Mouse (Mus musculus) intestine, embryonic 14.5 days (tissue): Measurements from ENCODE around the gene Cep350. TPM values are rescaled to one million over a fixed set of nuclear protein-coding genes. Genes with fewer than 3 reads are reported as not detected.
"Not testable (repeated sequence)": the region's sequence is repeated elsewhere in the genome, so short reads cannot be mapped to it uniquely, and the experiment has no call there.

ENCODE experiments used
- ATAC-seq: fragments of 200-750 bp; cut with Nextera tagmentation; replicated peaks from 2 replicates; pipeline ENCODE4 v1.8.0; 2017; ENCODE audit warnings: low read depth, moderate number of reproducible peaks, moderate TSS enrichment, moderate library complexity; ENCODE audit not compliant: low FRiP score, low TSS enrichment
- DNase-seq: peaks from one replicate; pipeline ENCODE4 v3.0.0-alpha.2; 2018; ENCODE audit warnings: low spot score
- H3K27ac ChIP-seq: fragments of 300-500 bp; sonication (generic); 2 replicates; pipeline ENCODE4 v1.5.1; 2014; ENCODE audit warnings: low read depth, mild to moderate bottlenecking, control low read depth
- H3K27me3 ChIP-seq: fragments of 300-500 bp; sonication (generic); replicated peaks from 2 replicates; pipeline ENCODE4 v1.6.1; 2014; ENCODE audit warnings: low read length, control low read depth; ENCODE audit not compliant: control insufficient read depth, insufficient read depth
- H3K36me3 ChIP-seq: fragments of 300-500 bp; sonication (generic); 2 replicates; pipeline ENCODE4 v1.6.1; 2014; ENCODE audit warnings: low read length, control low read depth; ENCODE audit not compliant: control insufficient read depth, insufficient read depth
- H3K4me1 ChIP-seq: fragments of 300-500 bp; sonication (generic); replicated peaks from 2 replicates; pipeline ENCODE4 v1.6.1; 2014; ENCODE audit warnings: low read length, control low read depth, mixed read lengths; ENCODE audit not compliant: control insufficient read depth, insufficient read depth
- H3K4me2 ChIP-seq: fragments of 300-500 bp; sonication (generic); 2 replicates; pipeline ENCODE4 v1.6.1; 2014; ENCODE audit warnings: low read length
- H3K4me3 ChIP-seq: fragments of 300-500 bp; sonication (generic); 2 replicates; pipeline ENCODE4 v1.5.1; 2014; ENCODE audit warnings: low read depth, low read length, control low read depth, mixed read lengths
- H3K9ac ChIP-seq: fragments of 300-500 bp; sonication (generic); 2 replicates; pipeline ENCODE4 v1.6.1; 2014; ENCODE audit warnings: mild to moderate bottlenecking, low read length
- H3K9me3 ChIP-seq: fragments of 300-500 bp; sonication (generic); 2 replicates; pipeline ENCODE4 v1.6.1; 2016; ENCODE audit warnings: low read length, control low read depth; ENCODE audit not compliant: control insufficient read depth
- WGBS: fragments of 180-500 bp; shearing (Covaris S2); extraction: QIAGEN DNeasy Blood & Tissue Kit; methylation state at CpG from one replicate; pipeline ENCODE4 v1.1.7; 2014; 5-methylcytosine and 5-hydroxymethylcytosine counted together
- polyA plus RNA-seq: library from polyadenylated mRNA; unstranded; fragments of >200 nt; fragmentation: Nextera tagmentation; extraction: Ambion mirVana; gene quantifications from 2 replicates; pipeline ENCODE4 v1.2.1, GENCODE M21; 2014

The Cep350 gene
- polyA plus RNA-seq, 1 experiment from 2014 or later, result 11.8 TPM

GRCm38 (mm10) chr1:155944361-155944760 lies 28.7 kb downstream of the Cep350 start:
- DNase-seq (no peak), ATAC-seq (no peak)
- 87% methylated on average over 2 of the region's 2 CpGs for WGBS
- Histone ChIP-seq H3K36me3 (peaks cover 55% of the 10 kb centered on the region), H3K4me2 (no peak overlapping the region), H3K9ac (no peak overlapping the region), H3K27me3 (no peaks in the 10 kb centered on the region), H3K9me3 (peaks cover 8% of the 10 kb centered on the region; the same call in 1 of the 2 replicates), H3K4me1 (no peaks in the 10 kb centered on the region), H3K4me3 (no peak overlapping the region), H3K27ac (no peak overlapping the region)

GRCm38 (mm10) chr1:155937416-155937815 lies 35.6 kb downstream of the Cep350 start:
- Histone ChIP-seq H3K27me3 (no peaks in the 10 kb centered on the region), H3K9ac (no peak overlapping the region), H3K36me3 (peaks cover 74% of the 10 kb centered on the region), H3K9me3 (no peaks in the 10 kb centered on the region), H3K27ac (no peak overlapping the region), H3K4me3 (no peak overlapping the region), H3K4me2 (no peak overlapping the region), H3K4me1 (no peaks in the 10 kb centered on the region)
- no peak for DNase-seq
- 86% methylated on average over 2 of the region's 2 CpGs for WGBS
- ATAC-seq, result no peak

GRCm38 (mm10) chr1:155934702-155935101 lies 38.4 kb downstream of the Cep350 start:
- Histone ChIP-seq H3K4me1 (no peaks in the 10 kb centered on the region), H3K9me3 (no peaks in the 10 kb centered on the region), H3K4me2 (no peak overlapping the region), H3K27ac (no peak overlapping the region), H3K36me3 (peaks cover 78% of the 10 kb centered on the region), H3K4me3 (no peak overlapping the region), H3K9ac (no peak overlapping the region), H3K27me3 (no peaks in the 10 kb centered on the region)
- WGBS, result 91% methylated on average over 2 of the region's 2 CpGs
- DNase-seq (no peak), ATAC-seq (no peak)

GRCm38 (mm10) chr1:155903561-155903960 lies 69.5 kb downstream of the Cep350 start:
- WGBS, result 90% methylated on average over 3 of the region's 3 CpGs
- H3K4me1 ChIP-seq, result no peaks in the 10 kb centered on the region
- no peaks in the 10 kb centered on the region for H3K9me3 ChIP-seq
- ATAC-seq (no peak), DNase-seq (no peak)
- no peak overlapping the region for H3K4me3 ChIP-seq
- peaks cover 88% of the 10 kb centered on the region for H3K36me3 ChIP-seq
- no peak overlapping the region for H3K9ac ChIP-seq
- H3K27me3 ChIP-seq, result no peaks in the 10 kb centered on the region
- H3K27ac ChIP-seq, result no peak overlapping the region
- no peak overlapping the region for H3K4me2 ChIP-seq

GRCm38 (mm10) chr1:155901348-155901747 lies 71.7 kb downstream of the Cep350 start:
- no peak overlapping the region for H3K9ac ChIP-seq
- 95% methylated on average over 8 of the region's 8 CpGs for WGBS
- no peak overlapping the region for H3K4me3 ChIP-seq
- no peaks in the 10 kb centered on the region for H3K4me1 ChIP-seq
- H3K27ac ChIP-seq, result no peak overlapping the region
- ATAC-seq, result no peak
- H3K9me3 ChIP-seq, result no peaks in the 10 kb centered on the region
- no peak for DNase-seq
- H3K27me3 ChIP-seq, result no peaks in the 10 kb centered on the region
- H3K36me3 ChIP-seq, result peaks cover 84% of the 10 kb centered on the region
- no peak overlapping the region for H3K4me2 ChIP-seq

GRCm38 (mm10) chr1:155894382-155894781 lies 78.7 kb downstream of the Cep350 start:
- no peak for DNase-seq
- 96% methylated on average over 10 of the region's 10 CpGs for WGBS
- Histone ChIP-seq H3K4me2 (no peak overlapping the region), H3K36me3 (peaks cover 76% of the 10 kb centered on the region), H3K27ac (no peak overlapping the region), H3K27me3 (no peaks in the 10 kb centered on the region), H3K4me1 (no peaks in the 10 kb centered on the region), H3K4me3 (no peak overlapping the region), H3K9ac (no peak overlapping the region), H3K9me3 (0 out of 2 replicates have a peak, but pooled peaks cover 3% of the 10 kb centered on the region)
- no peak for ATAC-seq

- WGBS, result 66% methylated on average over 2 of the region's 2 CpGs
- no peak overlapping the region for H3K4me3 ChIP-seq
- no peak overlapping the region for H3K4me2 ChIP-seq
- no peaks in the 10 kb centered on the region for H3K4me1 ChIP-seq
- H3K27me3 ChIP-seq, result no peaks in the 10 kb centered on the region
- DNase-seq, result no peak
- no peak overlapping the region for H3K27ac ChIP-seq
- peaks cover 58% of the 10 kb centered on the region for H3K36me3 ChIP-seq
- H3K9ac ChIP-seq, result no peak overlapping the region
- no peak for ATAC-seq
- H3K9me3 ChIP-seq, result 0 out of 2 replicates have a peak, but pooled peaks cover 3% of the 10 kb centered on the region
These were observed 86.2 kb downstream of the Cep350 start for GRCm38 (mm10) chr1:155886846-155887245.

GRCm38 (mm10) chr1:155882646-155883231 lies 90.3 kb downstream of the Cep350 start:
- not testable (repeated sequence) for H3K27me3 ChIP-seq
- H3K36me3 ChIP-seq, result peaks cover 61% of the 10 kb centered on the region

GRCm38 (mm10) chr1:155879596-155879995 lies 93.5 kb downstream of the Cep350 start:
- Histone ChIP-seq H3K4me1 (no peaks in the 10 kb centered on the region), H3K9ac (no peak overlapping the region), H3K27me3 (no peaks in the 10 kb centered on the region), H3K36me3 (peaks cover 68% of the 10 kb centered on the region), H3K27ac (no peak overlapping the region), H3K9me3 (no peaks in the 10 kb centered on the region), H3K4me3 (no peak overlapping the region), H3K4me2 (no peak overlapping the region)
- ATAC-seq (no peak), DNase-seq (no peak)
- 90% methylated on average over 3 of the region's 3 CpGs for WGBS

More at GRCm38 (mm10) chr1:155882646-155883231, 90.3 kb downstream of the Cep350 start:
- H3K9ac ChIP-seq, ATAC-seq, DNase-seq, H3K4me3 ChIP-seq, H3K9me3 ChIP-seq, H3K4me2 ChIP-seq, H3K4me1 ChIP-seq, H3K27ac ChIP-seq: not testable (repeated sequence)
- 87% methylated on average over 3 of the region's 3 CpGs for WGBS
